ENCODE assay signal across 8 mouse cellular contexts in genomic region chr17:6269876-6270831, GRCm38 (mm10). TPM values are rescaled to one million over a fixed set of nuclear protein-coding genes. Genes with fewer than 3 reads are reported as not detected.
DNase-seq lines count a peak whose midpoint lies in the region; ATAC-seq and TF ChIP-seq lines count a peak whose summit lies in the region.
"Not testable (repeated sequence)": the region's sequence is repeated elsewhere in the genome, so short reads cannot be mapped to it uniquely, and the experiment has no call there.

No protein-coding gene starts in this region.

- not testable (repeated sequence) for H3K27ac ChIP-seq in bone marrow macrophage, adult 2 months (ENCODE audit: insufficient read depth, low read depth, low read length); embryonic facial prominence, embryonic 14.5 days (replicated peaks; ENCODE audit: low read depth, low read length); heart, embryonic 12.5 days (ENCODE audit: poor library complexity, severe bottlenecking); intestine, embryonic 16.5 days (ENCODE audit: low read length); limb, embryonic 15.5 days; midbrain, embryonic 11.5 days (ENCODE audit: low read depth, low read length)

- TF ChIP-seq POLR2A in bone marrow macrophage, adult 2 months (IDR thresholded peaks at IDR 0.05; ENCODE audit: borderline replicate concordance, low read depth, low read length), result not testable (repeated sequence)

- peak overlapping the region; percentile 64 for H3K9ac ChIP-seq in embryonic facial prominence, embryonic 14.5 days (ENCODE audit: low read depth, low read length)
- peak overlapping the region; percentile 78 for H3K9ac ChIP-seq in heart, embryonic 12.5 days
- H3K9ac ChIP-seq in intestine, embryonic 16.5 days (ENCODE audit: low read depth, low read length), result peak overlapping the region; percentile 71
- H3K9ac ChIP-seq in limb, embryonic 15.5 days, result peak overlapping the region; percentile 39; the same call in 1 of the 2 replicates
- H3K9ac ChIP-seq in midbrain, embryonic 11.5 days (ENCODE audit: low read length), result peak overlapping the region; percentile 56

- H3K36me3 ChIP-seq in embryonic facial prominence, embryonic 14.5 days (ENCODE audit: control insufficient read depth, insufficient read depth, low read length); heart, embryonic 12.5 days; intestine, embryonic 16.5 days (ENCODE audit: control insufficient read depth, insufficient read depth, low read length); limb, embryonic 15.5 days; midbrain, embryonic 11.5 days (ENCODE audit: control insufficient read depth, insufficient read depth, low read length): not testable (repeated sequence)

- peak overlapping the region; percentile 81 for H3K4me3 ChIP-seq in bone marrow macrophage, adult 2 months (ENCODE audit: insufficient read depth, low read length)
- H3K4me3 ChIP-seq in embryonic facial prominence, embryonic 14.5 days (ENCODE audit: low read depth, low read length), result peak overlapping the region; percentile 51
- H3K4me3 ChIP-seq in heart, embryonic 12.5 days, result peak overlapping the region; percentile 68
- H3K4me3 ChIP-seq in intestine, embryonic 16.5 days (ENCODE audit: low read length), result peak overlapping the region; percentile 54
- H3K4me3 ChIP-seq in limb, embryonic 15.5 days, result peak overlapping the region; percentile 49
- peak overlapping the region; percentile 48 for H3K4me3 ChIP-seq in midbrain, embryonic 11.5 days (ENCODE audit: low read depth, low read length)

- peak; percentile 34 for DNase-seq in 3134 (ENCODE audit: extremely low read depth, insufficient read length, low spot score)
- peak; percentile 0 for DNase-seq in embryonic facial prominence, embryonic 14.5 days (ENCODE audit: low spot score)
- peak; percentile 92 for DNase-seq in midbrain, embryonic 11.5 days (ENCODE audit: low spot score, missing footprints)
- DNase-seq in right cerebral cortex, postnatal 4 days, result peak; percentile 18

- 3% methylated on average over 18 of the region's 84 CpGs for WGBS in embryonic facial prominence, embryonic 14.5 days
- WGBS in heart, embryonic 12.5 days, result under 1% methylated on average over 72 of the region's 84 CpGs
- WGBS in intestine, embryonic 16.5 days, result under 1% methylated on average over 47 of the region's 84 CpGs
- WGBS in limb, embryonic 15.5 days, result under 1% methylated on average over 69 of the region's 84 CpGs
- WGBS in midbrain, embryonic 11.5 days, result 2% methylated on average over 51 of the region's 84 CpGs

- ATAC-seq in embryonic facial prominence, embryonic 14.5 days (ENCODE audit: low read depth), result peak; percentile 88
- peak; percentile 86 for ATAC-seq in heart, embryonic 12.5 days (ENCODE audit: insufficient number of reproducible peaks, low FRiP score)
- ATAC-seq in intestine, embryonic 16.5 days, result peak; percentile 83
- peak; percentile 65; the same call in 1 of the 2 replicates for ATAC-seq in limb, embryonic 15.5 days (ENCODE audit: insufficient number of reproducible peaks, low FRiP score, low TSS enrichment, low read depth)
- peak; percentile 89 for ATAC-seq in midbrain, embryonic 11.5 days (ENCODE audit: low FRiP score)

- peak overlapping the region; percentile 52 for H3K4me2 ChIP-seq in embryonic facial prominence, embryonic 14.5 days (ENCODE audit: low read depth, low read length)
- peak overlapping the region; percentile 74 for H3K4me2 ChIP-seq in heart, embryonic 12.5 days
- peak overlapping the region; percentile 60 for H3K4me2 ChIP-seq in intestine, embryonic 16.5 days (ENCODE audit: low read depth, low read length)
- peak overlapping the region; percentile 52 for H3K4me2 ChIP-seq in limb, embryonic 15.5 days
- H3K4me2 ChIP-seq in midbrain, embryonic 11.5 days, result peak overlapping the region; percentile 52

- not testable (repeated sequence) for TF ChIP-seq CTCF in bone marrow macrophage, adult 2 months (IDR thresholded peaks at IDR 0.05; ENCODE audit: low read depth, low read length)

- not testable (repeated sequence) for H3K4me1 ChIP-seq in bone marrow macrophage, adult 2 months (ENCODE audit: control insufficient read depth, insufficient read depth, low read length); embryonic facial prominence, embryonic 14.5 days (ENCODE audit: control insufficient read depth, insufficient read depth, low read length); heart, embryonic 12.5 days (replicated peaks); intestine, embryonic 16.5 days (ENCODE audit: control insufficient read depth, insufficient read depth, low read length); limb, embryonic 15.5 days; midbrain, embryonic 11.5 days (ENCODE audit: control insufficient read depth, insufficient read depth, low read length)

- not testable (repeated sequence) for H3K27me3 ChIP-seq in embryonic facial prominence, embryonic 14.5 days (replicated peaks; ENCODE audit: control insufficient read depth, insufficient read depth, low read length); heart, embryonic 12.5 days (replicated peaks); intestine, embryonic 16.5 days (replicated peaks; ENCODE audit: control insufficient read depth, insufficient read depth, low read length); limb, embryonic 15.5 days; midbrain, embryonic 11.5 days (ENCODE audit: control insufficient read depth, insufficient read depth, low read length)

- H3K9me3 ChIP-seq in embryonic facial prominence, embryonic 14.5 days (ENCODE audit: control insufficient read depth, low read length); heart, embryonic 12.5 days (replicated peaks); intestine, embryonic 16.5 days (ENCODE audit: control insufficient read depth, low read length); limb, embryonic 15.5 days; midbrain, embryonic 11.5 days (ENCODE audit: control insufficient read depth, low read length): not testable (repeated sequence)

RNA-seq across cellular contexts. Expression of gene Tmem181a, which starts 13.5 kb away (rescaled TPM):
- 17.7 and 20.8 TPM in 2 replicates for polyA plus RNA-seq in bone marrow macrophage, adult 2 months (2012; ENCODE audit: insufficient read depth, insufficient read length, missing spikeins)
- polyA plus RNA-seq in embryonic facial prominence, embryonic 14.5 days (2014; fragmentation: Nextera tagmentation; extraction: Ambion mirVana), result 19.8 and 23.0 TPM in 2 replicates
- 23.7 and 24.5 TPM in 2 replicates for polyA plus RNA-seq in heart, embryonic 12.5 days (2016; fragmentation: Nextera tagmentation; extraction: Ambion mirVana)
- polyA plus RNA-seq in intestine, embryonic 16.5 days (2015; fragmentation: Nextera tagmentation; extraction: Ambion mirVana), result 20.7 and 22.1 TPM in 2 replicates
- 18.2 and 18.9 TPM in 2 replicates for polyA plus RNA-seq in limb, embryonic 15.5 days (2015; fragmentation: Nextera tagmentation; extraction: Ambion mirVana)
- polyA plus RNA-seq in midbrain, embryonic 11.5 days (2014; fragmentation: Nextera tagmentation; extraction: Ambion mirVana), result 22.2 and 25.6 TPM in 2 replicates

RNA-seq across cellular contexts. Expression of gene Dynlt1a, which starts 47.1 kb away (rescaled TPM):
- polyA plus RNA-seq in bone marrow macrophage, adult 2 months (2012; ENCODE audit: insufficient read depth, insufficient read length, missing spikeins), result 12.5 TPM in 2 replicates
- polyA plus RNA-seq in embryonic facial prominence, embryonic 14.5 days (2014; fragmentation: Nextera tagmentation; extraction: Ambion mirVana), result 14.4 and 15.2 TPM in 2 replicates
- 10.9 and 12.3 TPM in 2 replicates for polyA plus RNA-seq in heart, embryonic 12.5 days (2016; fragmentation: Nextera tagmentation; extraction: Ambion mirVana)
- 14.9 and 15.3 TPM in 2 replicates for polyA plus RNA-seq in intestine, embryonic 16.5 days (2015; fragmentation: Nextera tagmentation; extraction: Ambion mirVana)
- polyA plus RNA-seq in limb, embryonic 15.5 days (2015; fragmentation: Nextera tagmentation; extraction: Ambion mirVana), result 11.4 and 13.1 TPM in 2 replicates
- 32.0 and 32.1 TPM in 2 replicates for polyA plus RNA-seq in midbrain, embryonic 11.5 days (2014; fragmentation: Nextera tagmentation; extraction: Ambion mirVana)

Comparison
In these comparisons a context has a peak if more than half of its experiments do, and no peak if none do; other contexts are left out.
1. DNase-seq: peak in every context shown above with its lines; median percentile 92 in midbrain, embryonic 11.5 days; 34 in 3134; 18 in right cerebral cortex, postnatal 4 days; 0 in embryonic facial prominence, embryonic 14.5 days.